28 mouse cellular contexts compared by ENCODE assay signal in the genomic region with DNA sequence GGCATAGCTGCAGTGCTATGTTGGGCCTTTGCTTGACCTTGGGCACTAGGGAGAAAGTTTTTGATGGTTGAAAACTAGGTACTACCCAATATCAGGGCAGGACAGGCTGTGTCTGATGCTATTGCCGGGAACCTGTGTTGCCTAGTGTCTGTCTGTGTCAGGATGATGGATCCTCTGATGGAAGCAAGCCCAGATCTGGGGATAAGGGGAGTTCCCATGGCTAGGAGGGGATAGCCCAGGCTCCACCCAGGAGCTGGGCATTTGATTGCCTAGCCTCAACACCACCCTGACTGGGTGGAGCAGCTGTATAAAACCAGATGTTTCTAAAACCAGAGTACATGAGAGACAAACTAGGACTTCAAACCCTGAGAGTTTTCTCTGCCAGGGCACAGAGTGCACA. TPM values are rescaled to one million over a fixed set of nuclear protein-coding genes. Genes with fewer than 3 reads are reported as not detected.
DNase-seq lines count a peak whose midpoint lies in the region; ATAC-seq and TF ChIP-seq lines count a peak whose summit lies in the region.
"Had no signal": no experiment of that assay in that cellular context is flagged by ENCODE, and none has a peak within 500 bp of the region (broad histone marks: within the 10 kb centered on the region; RNA-seq: fewer than 3 reads in every experiment).

No protein-coding gene starts in this region.

- no peak overlapping the region for H3K4me3 ChIP-seq in embryonic facial prominence, embryonic 15.5 days (replicated peaks)
- no peak overlapping the region for H3K4me3 ChIP-seq in embryonic facial prominence, embryonic 10.5 days
- no peak overlapping the region for H3K4me3 ChIP-seq in kidney, embryonic 14.5 days (ENCODE audit: low read length)
- no peak overlapping the region for H3K4me3 ChIP-seq in stomach, postnatal 0 days (ENCODE audit: low read depth, low read length)

- peak overlapping the region; percentile 61; the same call in 1 of the 2 replicates for H3K27ac ChIP-seq in embryonic facial prominence, embryonic 15.5 days (replicated peaks)
- no peak overlapping the region for H3K27ac ChIP-seq in embryonic facial prominence, embryonic 10.5 days (replicated peaks)
- H3K27ac ChIP-seq in kidney, embryonic 14.5 days (ENCODE audit: low read depth, low read length): no peak overlapping the region
- H3K27ac ChIP-seq in stomach, postnatal 0 days (replicated peaks): no peak overlapping the region
- H3K27ac ChIP-seq: hindbrain, embryonic 14.5 days; kidney, postnatal 0 days; liver, embryonic 14.5 days had no signal

- H3K27me3 ChIP-seq in embryonic facial prominence, embryonic 15.5 days: no peaks in the 10 kb centered on the region
- H3K27me3 ChIP-seq in embryonic facial prominence, embryonic 10.5 days (replicated peaks; ENCODE audit: low read depth, poor library complexity, severe bottlenecking): no peaks in the 10 kb centered on the region
- H3K27me3 ChIP-seq in kidney, embryonic 14.5 days (ENCODE audit: control insufficient read depth, insufficient read depth, low read length): no peaks in the 10 kb centered on the region
- H3K27me3 ChIP-seq in stomach, postnatal 0 days (ENCODE audit: control insufficient read depth, insufficient read depth, low read length): no peaks in the 10 kb centered on the region
- H3K27me3 ChIP-seq: Patski had no signal

- H3K36me3 ChIP-seq in embryonic facial prominence, embryonic 15.5 days: no peaks in the 10 kb centered on the region
- no peaks in the 10 kb centered on the region; the same call in 1 of the 2 replicates for H3K36me3 ChIP-seq in embryonic facial prominence, embryonic 10.5 days (replicated peaks)
- H3K36me3 ChIP-seq in kidney, embryonic 14.5 days (ENCODE audit: control insufficient read depth, insufficient read depth, low read length): no peaks in the 10 kb centered on the region
- H3K36me3 ChIP-seq in stomach, postnatal 0 days (ENCODE audit: control insufficient read depth, insufficient read depth, low read length): no peaks in the 10 kb centered on the region

- no peak overlapping the region for H3K9ac ChIP-seq in embryonic facial prominence, embryonic 15.5 days
- H3K9ac ChIP-seq in kidney, embryonic 14.5 days (ENCODE audit: low read depth, low read length): no peak overlapping the region
- no peak overlapping the region for H3K9ac ChIP-seq in stomach, postnatal 0 days (ENCODE audit: low read length)
- H3K9ac ChIP-seq: hindbrain, embryonic 14.5 days; liver, embryonic 14.5 days had no signal

- H3K9me3 ChIP-seq in embryonic facial prominence, embryonic 15.5 days (replicated peaks): no peaks in the 10 kb centered on the region
- H3K9me3 ChIP-seq in embryonic facial prominence, embryonic 10.5 days: no peaks in the 10 kb centered on the region
- H3K9me3 ChIP-seq in kidney, embryonic 14.5 days (ENCODE audit: control insufficient read depth, low read length): no peaks in the 10 kb centered on the region
- H3K9me3 ChIP-seq in stomach, postnatal 0 days (ENCODE audit: control insufficient read depth, low read length): no peaks in the 10 kb centered on the region

- no peak for DNase-seq in embryonic facial prominence, embryonic 10.5 days (ENCODE audit: low spot score)
- DNase-seq in kidney, postnatal 36 days: no peak
- peak; percentile 23 for DNase-seq in lung, postnatal 25 days (ENCODE audit: low spot score)
- DNase-seq in lung, postnatal 4 days: no peak
- DNase-seq in stomach, postnatal 0 days (ENCODE audit: low spot score): no peak
- no peak for DNase-seq in urinary bladder, adult 2 months (ENCODE audit: low spot score)
- DNase-seq: adrenal gland, adult 2 months; cerebellum, adult 11 months; cerebellum, adult 9-11 months; heart, adult 18-20 months; heart, postnatal 36 days; kidney, adult 18-20 months had no signal

- no peak for TF ChIP-seq CTCF in stomach, postnatal 0 days (IDR thresholded peaks at IDR 0.05; ENCODE audit: low read depth)

- TF ChIP-seq EP300 in stomach, postnatal 0 days (optimal IDR thresholded peaks at IDR 0.05): no peak

- peaks cover 10% of the 10 kb centered on the region; the same call in 1 of the 2 replicates for H3K4me1 ChIP-seq in embryonic facial prominence, embryonic 15.5 days
- peaks cover 12% of the 10 kb centered on the region for H3K4me1 ChIP-seq in embryonic facial prominence, embryonic 10.5 days
- H3K4me1 ChIP-seq in kidney, embryonic 14.5 days (ENCODE audit: control insufficient read depth, insufficient read depth, low read length): no peaks in the 10 kb centered on the region
- H3K4me1 ChIP-seq in stomach, postnatal 0 days (replicated peaks; ENCODE audit: control insufficient read depth, insufficient read depth): no peaks in the 10 kb centered on the region

- no peak overlapping the region for H3K4me2 ChIP-seq in embryonic facial prominence, embryonic 15.5 days (replicated peaks)
- H3K4me2 ChIP-seq in kidney, embryonic 14.5 days (replicated peaks; ENCODE audit: low read depth, low read length): no peak overlapping the region
- no peak overlapping the region for H3K4me2 ChIP-seq in stomach, postnatal 0 days (replicated peaks; ENCODE audit: low read depth)
- H3K4me2 ChIP-seq: hindbrain, embryonic 14.5 days; midbrain, embryonic 11.5 days had no signal

- 0 out of 2 replicates have a peak, but pooled peaks have one; percentile 31 for ATAC-seq in embryonic facial prominence, embryonic 15.5 days (ENCODE audit: insufficient number of reproducible peaks, low FRiP score, low TSS enrichment, low read depth)
- 0 out of 2 replicates have a peak, but pooled peaks have one; percentile 63 for ATAC-seq in kidney, embryonic 14.5 days (ENCODE audit: low FRiP score, low TSS enrichment)
- peak; percentile 70 for ATAC-seq in stomach, postnatal 0 days (ENCODE audit: low FRiP score, low TSS enrichment)
- ATAC-seq: inflammation-experienced regulatory T-cells, adult 6 months; Patski had no signal

- WGBS in embryonic facial prominence, embryonic 15.5 days: 92% methylated on average over 1 of the region's 1 CpGs
- 93% methylated on average over 1 of the region's 1 CpGs for WGBS in embryonic facial prominence, embryonic 10.5 days
- 56% methylated on average over 1 of the region's 1 CpGs for WGBS in kidney, embryonic 14.5 days
- 35% methylated on average over 1 of the region's 1 CpGs for WGBS in stomach, postnatal 0 days

RNA-seq across cellular contexts. Expression of a gene that starts 1.6 kb away (rescaled TPM):
- 1.4 and 1.5 TPM in 2 replicates for polyA plus RNA-seq in embryonic facial prominence, embryonic 15.5 days (2015; fragmentation: Nextera tagmentation; extraction: Ambion mirVana)
- polyA plus RNA-seq in embryonic facial prominence, embryonic 10.5 days (2016; fragmentation: Nextera tagmentation; extraction: Ambion mirVana): 1.2 and 1.5 TPM in 2 replicates
- polyA plus RNA-seq in kidney, embryonic 14.5 days (2014; fragmentation: Nextera tagmentation; extraction: Ambion mirVana): 1.1 and 1.6 TPM in 2 replicates
- polyA plus RNA-seq in stomach, postnatal 0 days (2015; fragmentation: Nextera tagmentation; extraction: Ambion mirVana): 0.78 and 0.98 TPM in 2 replicates
- 0.62 and 0.90 TPM in 2 replicates for polyA plus RNA-seq in urinary bladder, adult 2 months (2012; rRNA removed)
- polyA plus RNA-seq: liver, embryonic 14.5 days had no signal

RNA-seq across cellular contexts. Expression of a gene that starts 27.1 kb away (rescaled TPM):
- polyA plus RNA-seq in embryonic facial prominence, embryonic 15.5 days (2015; fragmentation: Nextera tagmentation; extraction: Ambion mirVana): 0.20 and 0.83 TPM in 2 replicates
- not detected in 2 replicates for polyA plus RNA-seq in embryonic facial prominence, embryonic 10.5 days (2016; fragmentation: Nextera tagmentation; extraction: Ambion mirVana)
- 0.16 TPM in 1 of 2 replicates, not detected in the other for polyA plus RNA-seq in kidney, embryonic 14.5 days (2014; fragmentation: Nextera tagmentation; extraction: Ambion mirVana)
- 0.36 and 0.59 TPM in 2 replicates for polyA plus RNA-seq in stomach, postnatal 0 days (2015; fragmentation: Nextera tagmentation; extraction: Ambion mirVana)
- 0.15 and 0.18 TPM in 2 replicates for polyA plus RNA-seq in urinary bladder, adult 2 months (2012; rRNA removed)
- polyA plus RNA-seq: adrenal gland, adult 2 months; cortical plate, adult 2 months; forebrain, embryonic 11.5 days; hindbrain, embryonic 14.5 days; limb, embryonic 11.5 days; midbrain, embryonic 11.5 days had no signal

RNA-seq across cellular contexts. Expression of a gene that starts 29.7 kb away (rescaled TPM):
- 31.2 and 32.8 TPM in 2 replicates for polyA plus RNA-seq in embryonic facial prominence, embryonic 15.5 days (2015; fragmentation: Nextera tagmentation; extraction: Ambion mirVana)
- polyA plus RNA-seq in embryonic facial prominence, embryonic 10.5 days (2016; fragmentation: Nextera tagmentation; extraction: Ambion mirVana): 59.1 and 61.6 TPM in 2 replicates
- 22.9 and 32.8 TPM in 2 replicates for polyA plus RNA-seq in kidney, embryonic 14.5 days (2014; fragmentation: Nextera tagmentation; extraction: Ambion mirVana)
- polyA plus RNA-seq in stomach, postnatal 0 days (2015; fragmentation: Nextera tagmentation; extraction: Ambion mirVana): 7.9 and 8.2 TPM in 2 replicates
- polyA plus RNA-seq in urinary bladder, adult 2 months (2012; rRNA removed): 91.3 and 98.6 TPM in 2 replicates

RNA-seq across cellular contexts. Expression of a gene that starts 31.0 kb away (rescaled TPM):
- 0.68 and 0.77 TPM in 2 replicates for polyA plus RNA-seq in embryonic facial prominence, embryonic 15.5 days (2015; fragmentation: Nextera tagmentation; extraction: Ambion mirVana)
- not detected in 2 replicates for polyA plus RNA-seq in embryonic facial prominence, embryonic 10.5 days (2016; fragmentation: Nextera tagmentation; extraction: Ambion mirVana)
- 0.23 and 0.34 TPM in 2 replicates for polyA plus RNA-seq in kidney, embryonic 14.5 days (2014; fragmentation: Nextera tagmentation; extraction: Ambion mirVana)
- polyA plus RNA-seq in stomach, postnatal 0 days (2015; fragmentation: Nextera tagmentation; extraction: Ambion mirVana): 0.19 and 0.27 TPM in 2 replicates
- polyA plus RNA-seq in urinary bladder, adult 2 months (2012; rRNA removed): 0.28 and 0.43 TPM in 2 replicates
- polyA plus RNA-seq: adrenal gland, adult 2 months; embryonic facial prominence, embryonic 11.5 days; forebrain, embryonic 11.5 days; limb, embryonic 11.5 days; midbrain, embryonic 11.5 days had no signal

RNA-seq across cellular contexts. Expression of a gene that starts 31.0 kb away (rescaled TPM):
- polyA plus RNA-seq in embryonic facial prominence, embryonic 15.5 days (2015; fragmentation: Nextera tagmentation; extraction: Ambion mirVana): not detected in 2 replicates
- polyA plus RNA-seq in embryonic facial prominence, embryonic 10.5 days (2016; fragmentation: Nextera tagmentation; extraction: Ambion mirVana): not detected in 2 replicates
- polyA plus RNA-seq in kidney, embryonic 14.5 days (2014; fragmentation: Nextera tagmentation; extraction: Ambion mirVana): not detected in 2 replicates
- not detected in 2 replicates for polyA plus RNA-seq in stomach, postnatal 0 days (2015; fragmentation: Nextera tagmentation; extraction: Ambion mirVana)
- not detected in 2 replicates for polyA plus RNA-seq in urinary bladder, adult 2 months (2012; rRNA removed)
- polyA plus RNA-seq: adrenal gland, adult 2 months; cortical plate, adult 2 months; embryonic facial prominence, embryonic 11.5 days; forebrain, embryonic 11.5 days; heart, embryonic 14.5 days; hindbrain, embryonic 14.5 days; inflammation-experienced regulatory T-cells, adult 6 months; kidney, postnatal 0 days; limb, embryonic 11.5 days; liver, embryonic 14.5 days; midbrain, embryonic 11.5 days; midbrain, postnatal 0 days; Patski; small intestine, adult 2 months; thymus, postnatal 0 days had no signal
